Mouse (Mus musculus) 416B (cell line): ENCODE measurements around the gene Mup6.
"Not testable (repeated sequence)": the region's sequence is repeated elsewhere in the genome, so short reads cannot be mapped to it uniquely, and the experiment has no call there.

Experiments used
- DNase-seq: peaks from one replicate; pipeline ENCODE4 v3.0.0; 2011; ENCODE audit warnings: low read depth

The Mup6 gene

GRCm38 (mm10) chr4:59963405-59964344 lies at the start of gene Mup6:
TSS of gene Mup6 (plus strand) at chr4:59964294.
- no peak for DNase-seq

GRCm38 (mm10) chr4:59914608-59915403 lies 49.3 kb upstream of the Mup6 start, which contains the start of gene Slc46a2:
TSS of gene Slc46a2 (minus strand) at chr4:59915056.
- no peak for DNase-seq

GRCm38 (mm10) chr4:59917966-59918365 lies 46.1 kb upstream of the Mup6 start:
- peak; percentile 23 for DNase-seq

GRCm38 (mm10) chr4:59925082-59925481 lies 39.0 kb upstream of the Mup6 start:
- no peak for DNase-seq

GRCm38 (mm10) chr4:59927666-59928065 lies 36.4 kb upstream of the Mup6 start:
- no peak for DNase-seq

GRCm38 (mm10) chr4:59928347-59928746 lies 35.7 kb upstream of the Mup6 start:
- DNase-seq: peak; percentile 97

GRCm38 (mm10) chr4:59932505-59933281 lies 31.4 kb upstream of the Mup6 start:
- DNase-seq: peak; percentile 80

GRCm38 (mm10) chr4:59937543-59937942 lies 26.6 kb upstream of the Mup6 start:
- peak; percentile 20 for DNase-seq

GRCm38 (mm10) chr4:59960610-59961009 lies 3.5 kb upstream of the Mup6 start, which contains the start of gene Mup4:
TSS of gene Mup4 (minus strand) at chr4:59960710.
- no peak for DNase-seq

GRCm38 (mm10) chr4:59997894-59998293 lies 33.8 kb downstream of the Mup6 start:
- DNase-seq: not testable (repeated sequence)

- not testable (repeated sequence) for DNase-seq
These were observed 56.0 kb downstream of the Mup6 start for GRCm38 (mm10) chr4:60020141-60020540.

GRCm38 (mm10) chr4:60029334-60030111 lies 65.4 kb downstream of the Mup6 start:
- DNase-seq: not testable (repeated sequence)
